7 mouse cellular contexts compared by ENCODE assay signal in genomic region chr16:16359101-16359482, GRCm38 (mm10). TPM values are rescaled to one million over a fixed set of nuclear protein-coding genes. Genes with fewer than 3 reads are reported as not detected.
DNase-seq lines count a peak whose midpoint lies in the region; ATAC-seq lines count a peak whose summit lies in the region.
"Not testable (repeated sequence)": the region's sequence is repeated elsewhere in the genome, so short reads cannot be mapped to it uniquely, and the experiment has no call there.

No protein-coding gene starts in this region.

- not testable (repeated sequence) for H3K9ac ChIP-seq in embryonic facial prominence, embryonic 11.5 days (replicated peaks; ENCODE audit: low read length); kidney, embryonic 15.5 days; neural tube, embryonic 14.5 days (replicated peaks; ENCODE audit: low read depth, low read length)
- H3K9ac ChIP-seq in forebrain, embryonic 16.5 days (replicated peaks; ENCODE audit: low read depth, low read length) = peak overlapping the region; percentile 96; the same call in 1 of the 2 replicates
- peak overlapping the region; percentile 91 for H3K9ac ChIP-seq in liver, embryonic 11.5 days (ENCODE audit: low read depth, low read length)

- not testable (repeated sequence) for H3K4me2 ChIP-seq in embryonic facial prominence, embryonic 11.5 days (ENCODE audit: low read depth, low read length)
- H3K4me2 ChIP-seq in forebrain, embryonic 16.5 days (ENCODE audit: low read length) = peak overlapping the region; percentile 78
- H3K4me2 ChIP-seq in kidney, embryonic 15.5 days = peak overlapping the region; percentile 65
- peak overlapping the region; percentile 82 for H3K4me2 ChIP-seq in liver, embryonic 11.5 days
- peak overlapping the region; percentile 63 for H3K4me2 ChIP-seq in neural tube, embryonic 14.5 days (ENCODE audit: low read depth, low read length)

- H3K27ac ChIP-seq in embryonic facial prominence, embryonic 11.5 days (replicated peaks; ENCODE audit: low read depth, low read length); forebrain, embryonic 16.5 days (ENCODE audit: low read length); kidney, embryonic 15.5 days; liver, embryonic 11.5 days (ENCODE audit: low read depth, low read length): not testable (repeated sequence)
- H3K27ac ChIP-seq in hindbrain, embryonic 10.5 days = peak overlapping the region; percentile 94
- peak overlapping the region; percentile 93 for H3K27ac ChIP-seq in midbrain, embryonic 10.5 days (replicated peaks)
- H3K27ac ChIP-seq in neural tube, embryonic 14.5 days (ENCODE audit: low read depth, low read length) = peak overlapping the region; percentile 90; the same call in 1 of the 2 replicates

- peak overlapping the region; percentile 89 for H3K4me3 ChIP-seq in embryonic facial prominence, embryonic 11.5 days (ENCODE audit: low read depth, low read length)
- H3K4me3 ChIP-seq in forebrain, embryonic 16.5 days (replicated peaks; ENCODE audit: low read length) = peak overlapping the region; percentile 99
- peak overlapping the region; percentile 86 for H3K4me3 ChIP-seq in hindbrain, embryonic 10.5 days
- peak overlapping the region; percentile 92 for H3K4me3 ChIP-seq in kidney, embryonic 15.5 days (replicated peaks)
- H3K4me3 ChIP-seq in liver, embryonic 11.5 days (ENCODE audit: low read depth, low read length) = peak overlapping the region; percentile 90
- H3K4me3 ChIP-seq in midbrain, embryonic 10.5 days = peak overlapping the region; percentile 96
- peak overlapping the region; percentile 93 for H3K4me3 ChIP-seq in neural tube, embryonic 14.5 days (ENCODE audit: low read depth, low read length)

- ATAC-seq in embryonic facial prominence, embryonic 11.5 days (replicated peaks; ENCODE audit: insufficient number of reproducible peaks, low FRiP score, low TSS enrichment, low read depth); forebrain, embryonic 16.5 days; kidney, embryonic 15.5 days (replicated peaks; ENCODE audit: low FRiP score); liver, embryonic 11.5 days (replicated peaks; ENCODE audit: low FRiP score): not testable (repeated sequence)
- peak; percentile 65 for ATAC-seq in neural tube, embryonic 14.5 days (ENCODE audit: low read depth)

- DNase-seq in embryonic facial prominence, embryonic 11.5 days (ENCODE audit: low spot score); hindbrain, embryonic 10.5 days (ENCODE audit: low spot score); liver, embryonic 11.5 days (ENCODE audit: low spot score); midbrain, embryonic 10.5 days (ENCODE audit: low spot score): not testable (repeated sequence)

- not testable (repeated sequence) for H3K27me3 ChIP-seq in embryonic facial prominence, embryonic 11.5 days (ENCODE audit: control insufficient read depth, insufficient read depth, low read length); forebrain, embryonic 16.5 days (replicated peaks; ENCODE audit: control insufficient read depth, insufficient read depth, low read length); hindbrain, embryonic 10.5 days (ENCODE audit: insufficient read depth, poor library complexity, severe bottlenecking); kidney, embryonic 15.5 days; liver, embryonic 11.5 days (replicated peaks; ENCODE audit: control insufficient read depth, insufficient read depth, low read length); midbrain, embryonic 10.5 days (ENCODE audit: low read depth, poor library complexity, severe bottlenecking); neural tube, embryonic 14.5 days (ENCODE audit: control insufficient read depth, insufficient read depth, low read length)

- not testable (repeated sequence) for H3K4me1 ChIP-seq in embryonic facial prominence, embryonic 11.5 days (ENCODE audit: control insufficient read depth, insufficient read depth, low read length); forebrain, embryonic 16.5 days (replicated peaks; ENCODE audit: control insufficient read depth, insufficient read depth, low read length); kidney, embryonic 15.5 days; liver, embryonic 11.5 days (replicated peaks; ENCODE audit: control insufficient read depth, insufficient read depth, low read length); midbrain, embryonic 10.5 days; neural tube, embryonic 14.5 days (ENCODE audit: control insufficient read depth, insufficient read depth, low read length)
- peaks cover 12% of the 10 kb centered on the region for H3K4me1 ChIP-seq in hindbrain, embryonic 10.5 days (replicated peaks)

- 54% methylated on average over 9 of the region's 9 CpGs for WGBS in embryonic facial prominence, embryonic 11.5 days
- 58% methylated on average over 9 of the region's 9 CpGs for WGBS in forebrain, embryonic 16.5 days
- 55% methylated on average over 9 of the region's 9 CpGs for WGBS in hindbrain, embryonic 10.5 days
- 57% methylated on average over 9 of the region's 9 CpGs for WGBS in kidney, embryonic 15.5 days
- 50% methylated on average over 9 of the region's 9 CpGs for WGBS in liver, embryonic 11.5 days
- 58% methylated on average over 9 of the region's 9 CpGs for WGBS in midbrain, embryonic 10.5 days
- WGBS in neural tube, embryonic 14.5 days = 60% methylated on average over 9 of the region's 9 CpGs

- not testable (repeated sequence) for H3K9me3 ChIP-seq in embryonic facial prominence, embryonic 11.5 days (replicated peaks; ENCODE audit: control insufficient read depth, low read length); forebrain, embryonic 16.5 days (ENCODE audit: control insufficient read depth, low read length); hindbrain, embryonic 10.5 days; kidney, embryonic 15.5 days (replicated peaks); liver, embryonic 11.5 days (ENCODE audit: control insufficient read depth, low read length); midbrain, embryonic 10.5 days (replicated peaks); neural tube, embryonic 14.5 days (ENCODE audit: control insufficient read depth, low read length)

- H3K36me3 ChIP-seq in embryonic facial prominence, embryonic 11.5 days (replicated peaks; ENCODE audit: control insufficient read depth, insufficient read depth, low read depth, low read length); forebrain, embryonic 16.5 days (ENCODE audit: control insufficient read depth, insufficient read depth); hindbrain, embryonic 10.5 days; kidney, embryonic 15.5 days; liver, embryonic 11.5 days (ENCODE audit: control insufficient read depth, insufficient read depth, low read length); midbrain, embryonic 10.5 days; neural tube, embryonic 14.5 days (ENCODE audit: control insufficient read depth, insufficient read depth, low read length): not testable (repeated sequence)

RNA-seq across cellular contexts. Expression of gene Dnm1l, which starts 0.3 kb away (rescaled TPM):
- polyA plus RNA-seq in embryonic facial prominence, embryonic 11.5 days (2014; fragmentation: Nextera tagmentation; extraction: Ambion mirVana) = 66.2 and 75.4 TPM in 2 replicates
- polyA plus RNA-seq in forebrain, embryonic 16.5 days (2015; fragmentation: Nextera tagmentation; extraction: Ambion mirVana) = 101 and 102 TPM in 2 replicates
- polyA plus RNA-seq in hindbrain, embryonic 10.5 days (2016; fragmentation: Nextera tagmentation; extraction: Ambion mirVana) = 52.4 and 56.3 TPM in 2 replicates
- 62.3 and 65.9 TPM in 2 replicates for polyA plus RNA-seq in kidney, embryonic 15.5 days (2015; fragmentation: Nextera tagmentation; extraction: Ambion mirVana)
- 52.9 and 55.1 TPM in 2 replicates for polyA plus RNA-seq in liver, embryonic 11.5 days (2014; fragmentation: Nextera tagmentation; extraction: Ambion mirVana)
- polyA plus RNA-seq in midbrain, embryonic 10.5 days (2016; fragmentation: Nextera tagmentation; extraction: Ambion mirVana) = 57.1 and 61.9 TPM in 2 replicates
- polyA plus RNA-seq in neural tube, embryonic 14.5 days (2014; fragmentation: Nextera tagmentation; extraction: Ambion mirVana) = 116 and 117 TPM in 2 replicates

RNA-seq across cellular contexts. Expression of gene Yars2, which starts 56.3 kb away (rescaled TPM):
- 41.6 and 47.8 TPM in 2 replicates for polyA plus RNA-seq in embryonic facial prominence, embryonic 11.5 days (2014; fragmentation: Nextera tagmentation; extraction: Ambion mirVana)
- polyA plus RNA-seq in forebrain, embryonic 16.5 days (2015; fragmentation: Nextera tagmentation; extraction: Ambion mirVana) = 26.2 and 27.1 TPM in 2 replicates
- polyA plus RNA-seq in hindbrain, embryonic 10.5 days (2016; fragmentation: Nextera tagmentation; extraction: Ambion mirVana) = 39.8 and 43.3 TPM in 2 replicates
- polyA plus RNA-seq in kidney, embryonic 15.5 days (2015; fragmentation: Nextera tagmentation; extraction: Ambion mirVana) = 41.4 and 43.6 TPM in 2 replicates
- 62.9 and 67.1 TPM in 2 replicates for polyA plus RNA-seq in liver, embryonic 11.5 days (2014; fragmentation: Nextera tagmentation; extraction: Ambion mirVana)
- polyA plus RNA-seq in midbrain, embryonic 10.5 days (2016; fragmentation: Nextera tagmentation; extraction: Ambion mirVana) = 41.1 and 46.1 TPM in 2 replicates
- 27.0 and 30.5 TPM in 2 replicates for polyA plus RNA-seq in neural tube, embryonic 14.5 days (2014; fragmentation: Nextera tagmentation; extraction: Ambion mirVana)
